Mouse (Mus musculus): Measurements from ENCODE around the gene 1700092M07Rik. TPM values are rescaled to one million over a fixed set of nuclear protein-coding genes. Genes with fewer than 3 reads are reported as not detected.
"Not testable (repeated sequence)": the region's sequence is repeated elsewhere in the genome, so short reads cannot be mapped to it uniquely, and the experiment has no call there.

The 1700092M07Rik gene
- polyA plus RNA-seq, 1 experiment from 2014 or later, result 2.8 TPM

DNA sequence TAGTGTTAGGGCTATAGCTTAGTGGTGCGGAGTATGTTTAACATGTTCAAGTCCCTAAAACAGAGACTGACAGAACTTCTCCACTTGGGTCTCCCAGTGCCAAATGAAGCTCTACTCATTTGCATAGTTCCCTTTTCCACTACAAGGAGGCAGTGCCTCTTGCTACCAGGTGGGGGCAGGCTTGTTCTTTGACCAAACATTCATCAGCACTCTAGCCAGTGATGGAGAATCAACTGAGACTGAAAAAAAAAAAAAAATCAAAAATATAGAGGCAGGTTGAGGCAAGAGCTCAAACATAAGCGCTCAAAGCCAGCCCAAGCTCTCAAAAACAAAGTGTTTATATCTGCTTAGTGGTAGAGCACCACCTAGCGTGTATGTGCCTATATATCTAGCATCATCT is 22.2 kb upstream of the 1700092M07Rik start:
- WGBS, result 60% methylated on average over 3 of the region's 3 CpGs
- H3K9ac ChIP-seq, result no peak overlapping the region
- no peak overlapping the region for H3K4me2 ChIP-seq
- no peak for ATAC-seq (ENCODE audit: insufficient number of reproducible peaks, low FRiP score)
- H3K36me3 ChIP-seq, result no peaks in the 10 kb centered on the region
- peaks cover 13% of the 10 kb centered on the region for H3K4me1 ChIP-seq (replicated peaks)
- H3K27me3 ChIP-seq (replicated peaks), result no peaks in the 10 kb centered on the region
- no peak overlapping the region for H3K27ac ChIP-seq (ENCODE audit: poor library complexity, severe bottlenecking)
- no peaks in the 10 kb centered on the region for H3K9me3 ChIP-seq (replicated peaks)
- no peak overlapping the region for H3K4me3 ChIP-seq

DNA sequence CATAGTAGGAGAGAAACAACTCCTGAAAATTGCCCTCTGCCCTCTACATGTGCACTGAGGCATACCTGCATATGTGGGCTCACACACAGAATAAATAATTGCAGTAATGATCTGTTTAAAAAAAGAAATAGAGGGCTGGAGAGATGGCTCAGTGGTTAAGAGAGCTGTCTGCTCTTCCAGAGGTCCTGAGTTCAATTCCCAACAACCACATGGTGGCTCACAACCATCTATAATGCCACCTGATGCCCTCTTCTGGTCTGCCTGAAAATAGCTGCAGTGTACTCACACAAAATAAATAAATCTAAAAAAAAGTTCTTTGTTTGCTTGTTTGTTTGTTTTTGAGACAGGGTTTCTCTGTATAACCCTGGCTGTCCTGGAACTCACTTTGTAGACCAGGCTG is 21.5 kb upstream of the 1700092M07Rik start:
- H3K4me3 ChIP-seq; H3K27me3 ChIP-seq (replicated peaks); H3K9ac ChIP-seq; ATAC-seq (ENCODE audit: insufficient number of reproducible peaks, low FRiP score); H3K4me2 ChIP-seq; H3K36me3 ChIP-seq; H3K27ac ChIP-seq (ENCODE audit: poor library complexity, severe bottlenecking); H3K9me3 ChIP-seq (replicated peaks): not testable (repeated sequence)
- H3K4me1 ChIP-seq (replicated peaks), result peaks cover 12% of the 10 kb centered on the region

DNA sequence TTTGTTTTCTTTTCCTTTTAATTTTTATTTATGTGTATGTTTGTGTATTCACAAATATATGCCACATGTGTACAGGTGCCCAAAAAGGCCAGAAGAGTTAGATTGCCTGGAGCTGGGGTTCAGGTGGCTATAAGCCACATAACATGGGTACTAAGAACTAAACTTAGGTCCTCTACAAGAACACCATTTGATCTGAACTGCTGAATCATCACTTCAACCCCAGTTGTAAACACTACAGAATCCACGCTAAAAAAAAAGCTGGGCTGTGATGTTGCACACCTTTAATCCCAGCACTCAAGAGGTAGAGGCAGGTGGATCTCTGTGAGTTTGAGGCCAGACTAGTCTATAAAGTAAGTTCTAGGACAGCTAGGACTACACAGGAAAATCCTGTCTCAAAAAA is 19.1 kb upstream of the 1700092M07Rik start:
- Histone ChIP-seq H3K4me1 (replicated peaks) (peaks cover 23% of the 10 kb centered on the region), H3K27me3 (replicated peaks) (no peaks in the 10 kb centered on the region), H3K9ac (peak overlapping the region; percentile 86), H3K9me3 (replicated peaks) (no peaks in the 10 kb centered on the region), H3K4me2 (peak overlapping the region; percentile 67), H3K36me3 (peaks cover 21% of the 10 kb centered on the region), H3K27ac (ENCODE audit: poor library complexity, severe bottlenecking) (no peak overlapping the region), H3K4me3 (0 out of 2 replicates have a peak overlapping the region, but pooled peaks have one; percentile 5)
- ATAC-seq (ENCODE audit: insufficient number of reproducible peaks, low FRiP score), result no peak
- WGBS, result 77% methylated on average over 1 of the region's 1 CpGs

DNA sequence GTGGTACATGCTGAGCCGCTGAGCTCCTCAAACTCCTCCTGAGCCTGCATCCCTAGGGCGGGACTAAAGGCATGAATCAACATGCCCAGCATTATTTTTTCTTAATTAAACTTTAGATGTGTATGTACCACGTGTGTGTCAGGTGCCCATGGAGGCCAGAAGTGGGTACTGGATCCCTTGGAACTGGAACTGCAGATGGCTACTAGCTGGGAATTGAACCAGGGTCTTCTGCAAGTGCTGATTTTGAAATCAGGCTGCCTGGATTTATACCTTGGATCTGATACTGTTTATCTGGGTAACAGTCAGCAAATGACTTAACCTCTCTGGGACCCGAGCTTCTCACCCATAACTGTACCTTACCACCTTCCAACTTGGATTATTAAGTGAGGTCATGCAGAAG is 18.5 kb upstream of the 1700092M07Rik start:
- ATAC-seq (ENCODE audit: insufficient number of reproducible peaks, low FRiP score), result no peak

DNA sequence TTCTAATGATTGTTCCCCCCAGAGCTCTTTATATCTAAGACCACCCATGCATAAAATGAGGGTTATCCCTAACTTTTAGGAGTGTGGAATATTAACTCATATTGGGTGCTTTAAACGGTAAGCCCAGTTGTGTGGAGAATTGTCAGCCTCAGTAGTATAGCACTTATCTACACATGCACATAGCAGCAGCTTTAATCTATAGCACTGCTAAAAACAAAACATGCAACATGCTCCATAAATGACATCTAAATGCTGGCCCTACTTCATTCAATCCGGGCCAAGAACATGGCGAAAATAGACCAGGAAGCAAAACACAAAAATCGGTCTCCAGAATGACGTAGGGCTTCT is 18.0 kb upstream of the 1700092M07Rik start:
- no peak for ATAC-seq (ENCODE audit: insufficient number of reproducible peaks, low FRiP score)
- H3K27me3 ChIP-seq (replicated peaks), result no peaks in the 10 kb centered on the region
- WGBS, result under 1% methylated on average over 5 of the region's 5 CpGs
- H3K4me2 ChIP-seq, result peak overlapping the region; percentile 67
- H3K27ac ChIP-seq (ENCODE audit: poor library complexity, severe bottlenecking), result peak overlapping the region; percentile 98
- peaks cover 27% of the 10 kb centered on the region for H3K36me3 ChIP-seq
- no peaks in the 10 kb centered on the region for H3K9me3 ChIP-seq (replicated peaks)
- peaks cover 23% of the 10 kb centered on the region for H3K4me1 ChIP-seq (replicated peaks)
- H3K4me3 ChIP-seq, result peak overlapping the region; percentile 89
- H3K9ac ChIP-seq, result peak overlapping the region; percentile 86

More for the DNA sequence above, 18.5 kb upstream of the 1700092M07Rik start:
- peak overlapping the region; percentile 67 for H3K4me2 ChIP-seq
- peaks cover 23% of the 10 kb centered on the region for H3K4me1 ChIP-seq (replicated peaks)
- 54% methylated on average over 4 of the region's 4 CpGs for WGBS
- no peaks in the 10 kb centered on the region for H3K27me3 ChIP-seq (replicated peaks)
- H3K36me3 ChIP-seq, result peaks cover 27% of the 10 kb centered on the region
- no peaks in the 10 kb centered on the region for H3K9me3 ChIP-seq (replicated peaks)
- H3K9ac ChIP-seq, result peak overlapping the region; percentile 86
- peak overlapping the region; percentile 98 for H3K27ac ChIP-seq (ENCODE audit: poor library complexity, severe bottlenecking)
- peak overlapping the region; percentile 89 for H3K4me3 ChIP-seq

DNA sequence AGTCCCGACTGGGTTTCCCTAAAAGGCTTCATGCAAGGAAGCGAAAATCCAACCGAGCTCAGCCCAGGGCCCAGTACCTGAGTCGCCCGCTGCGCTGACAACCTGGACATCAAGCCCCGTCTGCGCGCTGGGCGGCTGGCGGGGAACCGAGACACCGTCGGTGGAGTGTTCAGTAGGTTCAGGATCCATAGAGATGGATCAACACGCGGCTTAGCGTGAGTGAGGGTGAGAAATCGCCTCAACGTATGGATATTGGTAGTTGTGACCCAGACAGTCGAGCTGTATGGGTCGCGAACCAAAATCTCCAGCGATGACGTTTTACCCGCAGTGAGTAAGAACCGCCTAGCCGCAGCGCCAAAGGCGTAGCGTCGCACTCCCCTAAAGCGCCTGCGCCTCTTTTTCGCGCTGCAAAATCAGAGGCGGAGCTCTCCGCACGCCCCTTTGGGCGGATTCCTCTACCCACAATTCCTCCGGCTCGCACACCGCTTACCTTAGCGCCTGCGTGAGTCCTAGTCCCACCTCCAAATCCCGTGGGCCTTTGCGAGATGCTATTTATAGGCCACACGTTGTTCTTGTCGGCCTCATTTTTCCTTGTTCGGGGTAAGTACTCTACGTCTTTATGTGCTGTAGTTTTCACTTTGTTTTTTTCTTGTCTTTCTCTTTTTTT is 17.5 kb upstream of the 1700092M07Rik start, which contains the start of gene Slc3a2:
Gene Slc3a2, minus strand, starts transcription at position 463 of the 667 bp plus-strand sequence.
- Histone ChIP-seq H3K4me1 (replicated peaks) (peaks cover 23% of the 10 kb centered on the region), H3K9me3 (replicated peaks) (no peaks in the 10 kb centered on the region), H3K4me2 (peak within 1 kb of the TSS; percentile 83), H3K9ac (peak within 1 kb of the TSS; percentile 99), H3K36me3 (peaks cover 27% of the 10 kb centered on the region), H3K27ac (ENCODE audit: poor library complexity, severe bottlenecking) (peak within 1 kb of the TSS; percentile 98), H3K4me3 (peak within 1 kb of the TSS; percentile 89), H3K27me3 (replicated peaks) (no peaks in the 10 kb centered on the region)
- under 1% methylated on average over 50 of the region's 50 CpGs for WGBS
- ATAC-seq (ENCODE audit: insufficient number of reproducible peaks, low FRiP score), result peak; percentile 95

DNA sequence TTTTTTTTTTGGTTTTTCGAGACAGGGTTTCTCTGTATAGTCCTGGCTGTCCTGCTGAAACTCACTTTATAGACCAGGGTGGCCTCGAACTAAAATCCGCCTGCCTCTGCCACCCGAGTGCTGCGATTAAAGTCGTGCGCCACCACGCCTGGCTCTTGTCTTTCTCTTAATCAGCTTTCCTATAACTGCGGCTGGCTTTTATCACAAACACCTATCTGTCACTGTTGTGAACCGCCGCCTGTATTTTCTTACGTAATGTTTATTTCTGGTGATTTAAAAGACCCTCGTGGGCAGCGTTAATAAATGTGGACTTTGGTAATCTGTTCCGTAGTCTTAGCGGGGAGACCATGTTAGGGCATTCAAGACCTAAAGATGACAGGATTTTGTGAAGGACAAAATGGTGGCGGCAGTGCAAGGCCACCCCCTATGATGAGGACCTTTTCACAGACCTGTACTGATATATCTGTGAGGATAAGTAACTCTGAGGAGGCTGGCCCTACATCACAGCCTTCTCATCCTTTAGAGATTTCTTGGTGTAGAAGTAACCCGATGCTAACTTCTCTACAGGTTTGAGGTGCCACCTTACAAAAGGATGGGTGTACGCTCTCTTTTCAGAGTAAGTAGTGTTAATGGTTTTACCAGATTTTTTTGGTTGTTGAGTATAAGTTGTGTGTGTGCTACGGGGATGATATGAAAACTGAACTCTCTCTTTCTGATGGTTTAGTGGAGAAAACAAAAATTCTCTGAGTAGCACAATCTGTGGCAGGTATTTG is 16.8 kb upstream of the 1700092M07Rik start:
- Histone ChIP-seq H3K36me3 (peaks cover 27% of the 10 kb centered on the region), H3K4me3 (peak overlapping the region; percentile 89), H3K4me2 (peak overlapping the region; percentile 83), H3K4me1 (replicated peaks) (peaks cover 23% of the 10 kb centered on the region), H3K9ac (peak overlapping the region; percentile 99), H3K9me3 (replicated peaks) (no peaks in the 10 kb centered on the region), H3K27ac (ENCODE audit: poor library complexity, severe bottlenecking) (peak overlapping the region; percentile 92), H3K27me3 (replicated peaks) (no peaks in the 10 kb centered on the region)
- no peak for ATAC-seq (ENCODE audit: insufficient number of reproducible peaks, low FRiP score)
- WGBS, result under 1% methylated on average over 20 of the region's 20 CpGs

DNA sequence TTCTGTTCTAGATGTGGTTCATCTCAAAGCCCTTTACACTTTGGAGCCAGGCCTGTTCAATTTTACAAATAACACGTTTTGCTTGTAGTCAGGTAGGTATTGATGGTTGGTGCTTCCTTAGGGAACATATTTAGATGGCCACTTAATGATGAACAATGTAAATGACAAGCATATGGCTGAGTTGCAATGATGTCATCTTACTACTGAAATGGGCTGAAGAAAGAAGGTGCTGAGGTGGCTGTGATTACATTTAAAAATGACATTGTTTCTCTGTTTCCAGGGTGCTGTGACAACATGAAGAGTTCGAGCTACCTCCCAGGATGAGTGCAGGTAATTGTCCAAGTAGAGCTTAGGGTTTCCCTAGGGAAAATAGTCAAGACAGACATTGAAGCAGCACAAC is 16.1 kb upstream of the 1700092M07Rik start:
- 5% methylated on average over 2 of the region's 2 CpGs for WGBS
- no peaks in the 10 kb centered on the region for H3K9me3 ChIP-seq (replicated peaks)
- peak overlapping the region; percentile 83 for H3K4me2 ChIP-seq
- H3K27ac ChIP-seq (ENCODE audit: poor library complexity, severe bottlenecking), result 0 out of 2 replicates have a peak overlapping the region, but pooled peaks have one; percentile 6
- H3K27me3 ChIP-seq (replicated peaks), result no peaks in the 10 kb centered on the region
- peak overlapping the region; percentile 89 for H3K4me3 ChIP-seq
- ATAC-seq (ENCODE audit: insufficient number of reproducible peaks, low FRiP score), result no peak
- H3K36me3 ChIP-seq, result peaks cover 27% of the 10 kb centered on the region
- peaks cover 23% of the 10 kb centered on the region for H3K4me1 ChIP-seq (replicated peaks)
- H3K9ac ChIP-seq, result peak overlapping the region; percentile 99

DNA sequence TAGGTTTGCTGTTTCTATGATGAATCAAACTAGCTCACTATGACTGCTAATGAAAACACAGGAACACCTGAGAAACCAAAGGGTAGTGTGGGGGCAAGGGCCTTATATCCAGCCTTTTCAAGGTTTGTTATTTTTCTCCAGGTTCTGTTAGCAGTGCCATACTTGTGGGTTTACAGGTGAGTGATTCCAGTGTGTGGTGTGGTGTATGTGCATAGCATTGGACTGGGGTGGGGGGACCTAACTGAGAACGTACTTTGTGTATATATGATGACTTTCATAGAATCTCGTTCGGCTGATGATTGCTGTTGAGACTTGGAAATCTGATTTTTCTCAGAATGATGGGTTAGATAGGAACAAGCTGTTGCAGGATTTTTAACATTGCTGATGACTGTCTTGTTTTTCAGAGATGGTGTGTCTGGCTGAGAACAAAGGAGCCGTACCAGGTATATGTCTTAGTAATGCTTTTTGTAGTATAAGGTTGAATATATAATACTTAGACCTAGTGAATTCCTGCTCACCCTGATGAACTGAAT is 15.4 kb upstream of the 1700092M07Rik start:
- Histone ChIP-seq H3K27ac (ENCODE audit: poor library complexity, severe bottlenecking) (peak overlapping the region; percentile 6; the same call in 1 of the 2 replicates), H3K4me2 (peak overlapping the region; percentile 83), H3K4me3 (peak overlapping the region; percentile 89), H3K36me3 (peaks cover 27% of the 10 kb centered on the region), H3K27me3 (replicated peaks) (no peaks in the 10 kb centered on the region), H3K9me3 (replicated peaks) (no peaks in the 10 kb centered on the region), H3K9ac (peak overlapping the region; percentile 99), H3K4me1 (replicated peaks) (peaks cover 23% of the 10 kb centered on the region)
- WGBS, result 50% methylated on average over 4 of the region's 4 CpGs
- ATAC-seq (ENCODE audit: insufficient number of reproducible peaks, low FRiP score), result no peak

DNA sequence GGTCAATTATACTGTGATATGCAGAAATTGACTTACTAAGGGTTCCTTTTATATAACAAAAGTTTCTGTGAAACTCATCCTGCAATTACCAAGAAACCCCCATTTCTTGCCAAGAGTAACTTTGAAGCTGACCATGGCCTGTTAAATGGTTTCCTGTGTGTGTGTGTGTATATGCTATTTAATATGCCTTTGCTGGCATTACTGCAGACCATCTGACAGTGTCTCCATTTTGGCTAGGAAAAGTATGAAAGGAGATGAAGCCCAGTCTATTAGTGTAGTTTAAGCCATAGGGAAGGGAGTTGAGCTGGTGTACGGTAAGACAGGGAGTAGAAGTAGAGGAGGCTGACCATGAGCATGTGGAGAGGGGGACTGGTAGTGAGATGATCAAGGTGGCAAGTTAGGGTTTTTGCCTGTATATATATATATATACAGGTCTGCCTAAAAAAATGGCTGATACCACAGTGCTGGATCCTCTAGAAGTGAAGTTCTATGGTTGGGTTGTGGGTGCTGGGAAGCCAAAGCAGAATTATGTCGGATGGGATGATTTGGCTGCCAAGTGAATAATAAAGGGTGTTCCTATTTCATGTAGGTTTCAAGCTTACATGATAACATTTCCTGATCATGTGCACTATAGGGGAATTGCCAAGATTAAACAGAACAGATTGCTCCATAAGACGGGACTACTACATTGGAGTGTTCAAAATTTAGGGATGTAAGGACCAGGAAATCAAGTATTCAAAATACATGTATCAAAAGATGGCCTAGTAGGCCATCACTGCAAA is 13.7 kb upstream of the 1700092M07Rik start:
- Histone ChIP-seq H3K27ac (ENCODE audit: poor library complexity, severe bottlenecking) (no peak overlapping the region), H3K9ac (no peak overlapping the region), H3K4me1 (replicated peaks) (peaks cover 18% of the 10 kb centered on the region), H3K4me3 (no peak overlapping the region), H3K27me3 (replicated peaks) (no peaks in the 10 kb centered on the region), H3K36me3 (peaks cover 27% of the 10 kb centered on the region), H3K9me3 (replicated peaks) (no peaks in the 10 kb centered on the region), H3K4me2 (no peak overlapping the region)
- no peak for ATAC-seq (ENCODE audit: insufficient number of reproducible peaks, low FRiP score)
- WGBS, result 24% methylated on average over 3 of the region's 3 CpGs
